Mouse (Mus musculus) lung, adult 2 months (tissue): ENCODE data around the gene Chil4.
"Not testable (repeated sequence)": the region's sequence is repeated elsewhere in the genome, so short reads cannot be mapped to it uniquely, and the experiment has no call there.

Experiments used
- CTCF ChIP-seq: fragments of 200-500 bp; IDR thresholded peaks from 2 replicates; pipeline ENCODE4 v1.5.1; 2011; ENCODE audit warnings: mild to moderate bottlenecking, low read length, control low read depth; ENCODE audit not compliant: insufficient read depth
- POLR2A ChIP-seq: fragments of 200-500 bp; IDR thresholded peaks from 2 replicates; pipeline ENCODE4 v1.6.1; 2011; ENCODE audit warnings: low read depth, mild to moderate bottlenecking, control low read depth, low read length, borderline replicate concordance; ENCODE audit errors: extremely low read depth

DNA sequence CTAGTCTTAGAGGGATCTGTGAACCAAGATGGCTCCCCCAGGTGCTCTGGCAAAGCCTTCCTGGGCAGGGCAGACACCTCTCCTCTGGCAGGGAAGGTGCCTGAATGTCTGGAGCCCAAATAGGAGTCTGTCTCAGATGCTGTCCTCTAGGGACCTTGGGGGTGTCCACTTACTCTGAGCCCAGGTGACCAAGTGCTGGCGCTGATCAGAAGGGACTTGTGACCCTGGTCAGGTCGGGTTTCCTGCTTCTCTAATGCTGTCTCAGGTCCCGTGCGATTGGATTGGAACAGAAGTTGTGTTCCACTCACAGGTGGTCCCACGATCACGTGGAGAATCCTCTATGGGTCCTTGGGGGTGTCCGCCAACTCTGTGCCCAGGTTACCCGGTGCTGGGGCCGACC lies 28.1 kb upstream of the Chil4 start:
- not testable (repeated sequence) for TF ChIP-seq CTCF, POLR2A
